9 mouse cellular contexts compared by ENCODE assay signal in the genomic region with DNA sequence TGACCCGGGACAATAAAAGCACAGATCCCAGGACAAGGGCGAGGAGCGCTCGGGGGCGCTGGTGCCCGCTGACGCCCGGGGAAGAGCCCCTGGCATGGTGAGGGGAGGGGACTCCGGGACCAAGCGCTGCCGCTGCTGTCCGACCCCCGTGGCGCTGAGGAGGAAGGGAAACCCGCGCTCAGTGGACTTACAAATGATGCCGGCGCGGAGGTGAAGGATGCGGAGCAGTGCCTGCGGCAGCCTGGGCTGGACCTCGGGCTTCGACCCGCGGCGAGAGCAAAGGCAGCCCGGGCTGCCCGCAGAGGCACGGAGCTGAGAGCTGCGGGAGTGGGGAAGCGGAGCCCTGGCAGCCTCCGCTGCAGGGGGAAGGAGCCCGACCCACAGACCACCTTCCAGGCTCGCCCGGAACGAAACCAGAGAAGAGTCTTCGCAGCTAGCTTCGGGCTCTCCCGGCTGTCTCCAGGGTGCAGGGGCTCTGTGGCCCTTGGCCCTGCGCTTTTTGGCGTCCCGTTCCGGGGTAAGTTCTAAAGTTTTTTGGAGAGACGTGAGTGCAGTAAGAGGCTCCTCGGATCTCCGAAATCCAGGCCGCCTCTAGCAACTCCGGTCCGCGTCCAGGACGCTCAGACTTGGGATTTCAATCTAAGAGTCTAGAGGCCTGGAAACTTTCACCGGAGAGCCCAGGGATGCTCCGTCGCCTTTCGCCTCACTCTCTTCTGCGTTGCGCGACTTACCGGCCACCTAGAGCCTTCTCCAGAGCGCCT. TPM values are rescaled to one million over a fixed set of nuclear protein-coding genes. Genes with fewer than 3 reads are reported as not detected.
A peak's percentile ranks its signal among the peaks of the same experiment; 100 is the strongest.
DNase-seq lines count a peak whose midpoint lies in the region; ATAC-seq lines count a peak whose summit lies in the region.
"Had no signal": no experiment of that assay in that cellular context is flagged by ENCODE, and none has a peak within 500 bp of the region (broad histone marks: within the 10 kb centered on the region; RNA-seq: fewer than 3 reads in every experiment).

No protein-coding gene starts in this region.

- peaks cover 34% of the 10 kb centered on the region for H3K36me3 ChIP-seq in embryonic facial prominence, embryonic 10.5 days (replicated peaks)
- peaks cover 24% of the 10 kb centered on the region for H3K36me3 ChIP-seq in heart, embryonic 10.5 days
- H3K36me3 ChIP-seq in kidney, embryonic 15.5 days: peaks cover 27% of the 10 kb centered on the region
- peaks cover 26% of the 10 kb centered on the region for H3K36me3 ChIP-seq in midbrain, embryonic 12.5 days
- H3K36me3 ChIP-seq: G1E had no signal

- peak; percentile 34 to 49 for DNase-seq in cerebellum, postnatal 4 days (ENCODE audit: low spot score in 2 of 2)
- DNase-seq in cerebellum, adult 9-10 months: no peak
- DNase-seq in 3T3-L1 (ENCODE audit: low read depth, low spot score): peak; percentile 59
- DNase-seq in embryonic facial prominence, embryonic 10.5 days (ENCODE audit: low spot score): peak; percentile 69
- DNase-seq in heart, embryonic 10.5 days (ENCODE audit: low spot score): peak; percentile 67
- DNase-seq in urinary bladder, postnatal 25 days (ENCODE audit: low spot score): peak; percentile 35

- H3K4me2 ChIP-seq in kidney, embryonic 15.5 days: peak overlapping the region; percentile 96
- peak overlapping the region; percentile 98 for H3K4me2 ChIP-seq in midbrain, embryonic 12.5 days (replicated peaks)

- H3K4me3 ChIP-seq in embryonic facial prominence, embryonic 10.5 days: peak overlapping the region; percentile 73
- peak overlapping the region; percentile 87 for H3K4me3 ChIP-seq in heart, embryonic 10.5 days
- peak overlapping the region; percentile 68 for H3K4me3 ChIP-seq in kidney, embryonic 15.5 days (replicated peaks)
- peak overlapping the region; percentile 82 for H3K4me3 ChIP-seq in midbrain, embryonic 12.5 days

- under 1% methylated on average over 60 of the region's 60 CpGs for WGBS in embryonic facial prominence, embryonic 10.5 days
- under 1% methylated on average over 60 of the region's 60 CpGs for WGBS in heart, embryonic 10.5 days
- WGBS in kidney, embryonic 15.5 days: under 1% methylated on average over 60 of the region's 60 CpGs
- WGBS in midbrain, embryonic 12.5 days: under 1% methylated on average over 58 of the region's 60 CpGs

- H3K4me1 ChIP-seq in embryonic facial prominence, embryonic 10.5 days: peaks cover 45% of the 10 kb centered on the region
- H3K4me1 ChIP-seq in heart, embryonic 10.5 days: peaks cover 22% of the 10 kb centered on the region
- peaks cover 45% of the 10 kb centered on the region for H3K4me1 ChIP-seq in kidney, embryonic 15.5 days
- H3K4me1 ChIP-seq in midbrain, embryonic 12.5 days: peaks cover 42% of the 10 kb centered on the region

- peaks cover 11% of the 10 kb centered on the region for H3K9me3 ChIP-seq in embryonic facial prominence, embryonic 10.5 days
- H3K9me3 ChIP-seq in heart, embryonic 10.5 days: no peaks in the 10 kb centered on the region
- no peaks in the 10 kb centered on the region for H3K9me3 ChIP-seq in kidney, embryonic 15.5 days (replicated peaks)
- 0 out of 2 replicates have a peak, but pooled peaks cover 8% of the 10 kb centered on the region for H3K9me3 ChIP-seq in midbrain, embryonic 12.5 days

- peak; percentile 38 for ATAC-seq in kidney, embryonic 15.5 days (replicated peaks; ENCODE audit: low FRiP score)
- ATAC-seq in midbrain, embryonic 12.5 days (ENCODE audit: low FRiP score, low read depth): peak; percentile 48

- peaks cover 30% of the 10 kb centered on the region for H3K27me3 ChIP-seq in embryonic facial prominence, embryonic 10.5 days (replicated peaks; ENCODE audit: low read depth, poor library complexity, severe bottlenecking)
- peaks cover 7% of the 10 kb centered on the region for H3K27me3 ChIP-seq in heart, embryonic 10.5 days (ENCODE audit: insufficient read depth, poor library complexity, severe bottlenecking)
- no peaks in the 10 kb centered on the region for H3K27me3 ChIP-seq in kidney, embryonic 15.5 days
- no peaks in the 10 kb centered on the region; the same call in 1 of the 2 replicates for H3K27me3 ChIP-seq in midbrain, embryonic 12.5 days

- peak overlapping the region; percentile 64 for H3K9ac ChIP-seq in kidney, embryonic 15.5 days
- H3K9ac ChIP-seq in midbrain, embryonic 12.5 days (replicated peaks): peak overlapping the region; percentile 82

- H3K27ac ChIP-seq in embryonic facial prominence, embryonic 10.5 days (replicated peaks): peak overlapping the region; percentile 93
- H3K27ac ChIP-seq in heart, embryonic 10.5 days: peak overlapping the region; percentile 87
- H3K27ac ChIP-seq in kidney, embryonic 15.5 days: peak overlapping the region; percentile 95
- peak overlapping the region; percentile 87 for H3K27ac ChIP-seq in midbrain, embryonic 12.5 days (replicated peaks)

RNA-seq across cellular contexts. Expression of a gene that starts 0.5 kb away (rescaled TPM):
- 7.1 and 7.6 TPM in 2 replicates for polyA plus RNA-seq in embryonic facial prominence, embryonic 10.5 days (2016; fragmentation: Nextera tagmentation; extraction: Ambion mirVana)
- polyA plus RNA-seq in heart, embryonic 10.5 days (2016; fragmentation: Nextera tagmentation; extraction: Ambion mirVana): 2.6 and 3.9 TPM in 2 replicates
- polyA plus RNA-seq in kidney, embryonic 15.5 days (2015; fragmentation: Nextera tagmentation; extraction: Ambion mirVana): 6.9 and 8.2 TPM in 2 replicates
- polyA plus RNA-seq in midbrain, embryonic 12.5 days (2016; fragmentation: Nextera tagmentation; extraction: Ambion mirVana): 11.2 and 14.7 TPM in 2 replicates
- polyA plus RNA-seq: G1E had no signal
